Mouse (Mus musculus): ENCODE results near the gene Nufip1. TPM values are rescaled to one million over a fixed set of nuclear protein-coding genes. Genes with fewer than 3 reads are reported as not detected.
A peak's percentile ranks its signal among the peaks of the same experiment; 100 is the strongest.

Nufip1 gene
- polyA plus RNA-seq, 1 experiment, result 1.8 TPM

DNA sequence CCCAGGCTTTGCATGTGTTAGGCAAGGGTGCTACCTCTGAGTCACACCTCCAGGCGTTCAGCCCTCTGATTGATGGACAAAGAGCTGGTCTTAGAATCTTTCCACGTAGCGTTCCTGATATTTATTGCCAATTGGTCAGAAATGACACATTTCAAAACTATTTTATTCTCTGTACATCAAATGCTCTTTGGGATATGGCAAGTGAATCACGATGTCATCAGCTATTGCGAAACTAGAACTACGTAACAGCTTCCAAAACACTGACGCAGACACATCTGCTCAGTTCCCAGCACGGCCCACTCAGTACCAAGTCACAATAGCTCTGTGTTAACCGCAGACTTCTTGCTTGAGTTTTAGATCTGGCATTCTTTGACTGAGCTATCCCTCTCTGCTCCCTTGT lies 11.1 kb upstream of the Nufip1 start:
- H3K4me3 ChIP-seq (ENCODE audit: insufficient read depth, low read depth, low read length), result no peak overlapping the region
- TF ChIP-seq POLR2A (IDR thresholded peaks at IDR 0.05; ENCODE audit: low read depth, low read length), result no peak
- H3K36me3 ChIP-seq (ENCODE audit: control insufficient read depth, insufficient read depth, low read length), result peaks cover 4% of the 10 kb centered on the region
- no peaks in the 10 kb centered on the region for H3K27me3 ChIP-seq (replicated peaks; ENCODE audit: control insufficient read depth, insufficient read depth, low read length)
- H3K27ac ChIP-seq (ENCODE audit: insufficient read depth, low read depth, low read length), result no peak overlapping the region
- H3K4me1 ChIP-seq (ENCODE audit: control insufficient read depth, insufficient read depth, low read length), result no peaks in the 10 kb centered on the region
- WGBS, result 96% methylated on average over 9 of the region's 9 CpGs
- no peak for DNase-seq

DNA sequence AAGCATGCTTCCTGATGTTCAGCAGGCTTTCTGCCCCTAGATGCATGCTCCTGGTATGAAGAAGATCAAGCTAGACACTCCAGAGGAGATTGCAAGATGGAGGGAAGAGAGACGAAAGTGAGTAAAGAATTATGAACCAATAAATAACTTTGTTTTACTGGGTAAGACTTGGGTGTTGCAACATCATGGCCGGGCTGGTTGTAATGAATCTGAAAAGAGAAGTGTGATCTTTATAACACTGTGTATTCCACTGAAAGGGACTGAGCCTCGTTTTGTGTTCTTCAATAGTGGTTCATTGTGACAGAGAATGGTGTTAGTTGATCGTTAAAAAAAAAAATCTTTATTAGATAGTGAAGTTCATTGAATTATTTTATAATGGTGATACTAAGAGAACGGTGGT lies 5.1 kb downstream of the Nufip1 start:
- H3K27ac ChIP-seq (ENCODE audit: insufficient read depth, low read depth, low read length), result no peak overlapping the region
- no peaks in the 10 kb centered on the region for H3K27me3 ChIP-seq (replicated peaks; ENCODE audit: control insufficient read depth, insufficient read depth, low read length)
- TF ChIP-seq POLR2A (IDR thresholded peaks at IDR 0.05; ENCODE audit: low read depth, low read length) (no peak), CTCF (conservative IDR thresholded peaks at IDR 0.05; ENCODE audit: insufficient read depth, insufficient read length, low read depth, low read length) (no peak)
- WGBS, result 90% methylated on average over 5 of the region's 5 CpGs
- H3K4me3 ChIP-seq (ENCODE audit: insufficient read depth, low read depth, low read length), result no peak overlapping the region
- no peak for DNase-seq
- H3K36me3 ChIP-seq (ENCODE audit: control insufficient read depth, insufficient read depth, low read length), result peaks cover 2% of the 10 kb centered on the region
- no peaks in the 10 kb centered on the region; the same call in 1 of the 2 replicates for H3K4me1 ChIP-seq (ENCODE audit: control insufficient read depth, insufficient read depth, low read length)

DNA sequence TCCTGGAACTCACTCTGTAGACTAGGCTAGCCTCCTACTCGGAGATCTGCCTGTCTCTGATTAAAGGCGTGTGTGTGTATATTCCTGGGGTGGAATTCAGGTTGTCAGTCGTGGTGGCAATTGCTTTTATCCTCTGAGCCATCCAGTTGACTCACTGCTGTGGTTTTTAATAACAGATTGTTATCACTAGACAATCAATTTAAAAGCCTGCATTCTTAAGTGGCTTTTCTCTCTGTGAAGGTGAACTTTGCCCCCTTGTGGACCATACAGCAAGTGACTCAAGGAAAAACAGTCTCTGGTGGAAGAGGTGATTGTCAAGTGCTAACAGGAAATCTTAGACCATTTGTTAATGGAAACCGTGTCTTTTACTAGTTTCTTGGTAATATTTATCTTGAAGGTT lies 8.3 kb downstream of the Nufip1 start:
- WGBS, result 48% methylated on average over 4 of the region's 4 CpGs
- peak; percentile 17 for DNase-seq
- peaks cover 2% of the 10 kb centered on the region for H3K36me3 ChIP-seq (ENCODE audit: control insufficient read depth, insufficient read depth, low read length)
- H3K4me1 ChIP-seq (ENCODE audit: control insufficient read depth, insufficient read depth, low read length), result no peaks in the 10 kb centered on the region; the same call in 1 of the 2 replicates
- no peak overlapping the region for H3K27ac ChIP-seq (ENCODE audit: insufficient read depth, low read depth, low read length)
- H3K27me3 ChIP-seq (replicated peaks; ENCODE audit: control insufficient read depth, insufficient read depth, low read length), result no peaks in the 10 kb centered on the region
- no peak overlapping the region for H3K4me3 ChIP-seq (ENCODE audit: insufficient read depth, low read depth, low read length)
- TF ChIP-seq CTCF (conservative IDR thresholded peaks at IDR 0.05; ENCODE audit: insufficient read depth, insufficient read length, low read depth, low read length) (no peak), POLR2A (IDR thresholded peaks at IDR 0.05; ENCODE audit: low read depth, low read length) (no peak)

DNA sequence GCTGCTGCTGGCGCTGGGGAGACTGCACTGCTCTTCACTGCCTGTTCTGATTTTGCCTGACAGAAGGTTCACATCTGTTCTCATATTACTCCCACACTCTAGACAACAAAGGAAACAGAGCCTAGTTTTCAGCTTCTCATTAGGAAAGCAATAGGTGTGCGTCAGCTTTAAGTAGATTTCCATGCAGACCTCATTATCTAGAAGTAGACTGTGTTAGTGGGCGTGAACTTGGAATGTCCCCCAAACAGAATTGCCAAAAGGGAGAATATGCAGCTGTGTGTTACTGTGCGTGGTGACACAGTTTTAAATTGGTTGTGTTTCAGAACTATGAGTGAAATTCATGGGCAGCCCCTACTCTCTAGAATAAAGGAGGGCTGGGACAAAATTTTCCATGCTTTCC lies 9.8 kb downstream of the Nufip1 start:
- Histone ChIP-seq H3K27ac (ENCODE audit: insufficient read depth, low read depth, low read length) (no peak overlapping the region), H3K4me3 (ENCODE audit: insufficient read depth, low read depth, low read length) (no peak overlapping the region), H3K27me3 (replicated peaks; ENCODE audit: control insufficient read depth, insufficient read depth, low read length) (no peaks in the 10 kb centered on the region), H3K36me3 (ENCODE audit: control insufficient read depth, insufficient read depth, low read length) (peaks cover 4% of the 10 kb centered on the region), H3K4me1 (ENCODE audit: control insufficient read depth, insufficient read depth, low read length) (no peaks in the 10 kb centered on the region; the same call in 1 of the 2 replicates)
- 80% methylated on average over 4 of the region's 4 CpGs for WGBS
- DNase-seq, result no peak
- TF ChIP-seq CTCF (conservative IDR thresholded peaks at IDR 0.05; ENCODE audit: insufficient read depth, insufficient read length, low read depth, low read length), result no peak
- no peak for TF ChIP-seq POLR2A (IDR thresholded peaks at IDR 0.05; ENCODE audit: low read depth, low read length)

DNA sequence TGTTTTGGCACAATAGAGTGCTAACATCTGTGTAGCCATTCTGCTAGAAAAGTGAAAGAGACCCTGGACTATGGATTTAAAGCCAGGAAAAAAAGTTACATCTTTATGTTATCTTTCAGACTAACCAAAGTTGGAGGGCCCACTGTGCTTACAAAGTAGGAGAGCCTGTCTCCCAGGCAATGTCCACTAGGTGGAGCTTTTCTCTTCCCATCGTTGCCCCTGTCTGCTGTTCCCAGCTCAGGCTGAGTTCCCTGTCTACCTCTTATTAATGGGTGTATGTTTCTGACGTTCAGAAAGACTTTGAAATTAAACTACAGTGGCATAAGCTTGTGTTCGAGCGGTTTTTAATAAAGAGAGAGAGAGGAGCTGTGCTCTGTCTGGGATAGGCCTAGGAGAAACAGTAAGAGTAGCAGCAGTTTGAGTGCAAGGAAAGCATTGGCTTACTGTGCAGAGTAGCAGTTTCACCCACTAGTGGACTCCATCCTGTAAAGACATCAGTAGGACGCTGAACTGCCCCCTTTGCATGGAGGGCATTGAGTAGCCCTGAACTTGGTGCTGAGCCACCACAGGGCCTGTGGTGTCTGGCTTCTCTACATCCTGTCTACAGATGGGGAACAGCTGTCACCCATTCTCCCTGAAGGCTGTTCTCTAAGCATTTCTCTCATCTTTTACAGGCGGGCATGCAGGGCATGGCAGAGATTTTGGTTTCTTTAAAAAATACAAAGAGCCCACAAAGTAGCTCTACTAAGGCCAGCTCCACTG lies 11.4 kb downstream of the Nufip1 start:
- WGBS, result 47% methylated on average over 6 of the region's 6 CpGs
- Histone ChIP-seq H3K4me3 (ENCODE audit: insufficient read depth, low read depth, low read length) (no peak overlapping the region), H3K27ac (ENCODE audit: insufficient read depth, low read depth, low read length) (no peak overlapping the region), H3K4me1 (ENCODE audit: control insufficient read depth, insufficient read depth, low read length) (no peaks in the 10 kb centered on the region; the same call in 1 of the 2 replicates), H3K27me3 (replicated peaks; ENCODE audit: control insufficient read depth, insufficient read depth, low read length) (no peaks in the 10 kb centered on the region), H3K36me3 (ENCODE audit: control insufficient read depth, insufficient read depth, low read length) (peaks cover 9% of the 10 kb centered on the region)
- TF ChIP-seq POLR2A (IDR thresholded peaks at IDR 0.05; ENCODE audit: low read depth, low read length), result no peak
- peak; percentile 80 for TF ChIP-seq CTCF (conservative IDR thresholded peaks at IDR 0.05; ENCODE audit: insufficient read depth, insufficient read length, low read depth, low read length)
- DNase-seq, result peak; percentile 45

DNA sequence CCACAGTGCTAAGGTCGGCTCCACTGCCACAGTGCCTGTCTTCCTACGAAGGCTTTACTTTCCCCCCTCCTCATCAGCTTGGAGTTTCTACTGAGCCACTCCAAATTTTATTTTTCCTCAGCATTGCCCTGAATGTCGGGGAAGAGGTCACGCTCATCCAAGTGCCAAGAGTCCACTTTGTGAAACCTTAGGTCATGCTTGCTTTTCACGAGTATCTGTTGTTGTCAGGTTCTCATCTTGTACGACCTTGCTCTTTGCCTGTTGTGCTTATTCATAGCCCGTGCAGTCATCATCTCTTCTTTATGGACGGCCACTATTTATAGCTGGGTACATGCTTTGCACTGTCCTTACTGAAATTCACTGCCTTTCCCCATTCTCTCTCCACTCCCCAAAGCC lies 12.0 kb downstream of the Nufip1 start:
- no peaks in the 10 kb centered on the region for H3K27me3 ChIP-seq (replicated peaks; ENCODE audit: control insufficient read depth, insufficient read depth, low read length)
- TF ChIP-seq CTCF (conservative IDR thresholded peaks at IDR 0.05; ENCODE audit: insufficient read depth, insufficient read length, low read depth, low read length), result no peak
- DNase-seq, result no peak
- H3K27ac ChIP-seq (ENCODE audit: insufficient read depth, low read depth, low read length), result no peak overlapping the region
- H3K4me1 ChIP-seq (ENCODE audit: control insufficient read depth, insufficient read depth, low read length), result no peaks in the 10 kb centered on the region; the same call in 1 of the 2 replicates
- H3K4me3 ChIP-seq (ENCODE audit: insufficient read depth, low read depth, low read length), result no peak overlapping the region
- peaks cover 12% of the 10 kb centered on the region for H3K36me3 ChIP-seq (ENCODE audit: control insufficient read depth, insufficient read depth, low read length)
- WGBS, result 76% methylated on average over 8 of the region's 8 CpGs

DNA sequence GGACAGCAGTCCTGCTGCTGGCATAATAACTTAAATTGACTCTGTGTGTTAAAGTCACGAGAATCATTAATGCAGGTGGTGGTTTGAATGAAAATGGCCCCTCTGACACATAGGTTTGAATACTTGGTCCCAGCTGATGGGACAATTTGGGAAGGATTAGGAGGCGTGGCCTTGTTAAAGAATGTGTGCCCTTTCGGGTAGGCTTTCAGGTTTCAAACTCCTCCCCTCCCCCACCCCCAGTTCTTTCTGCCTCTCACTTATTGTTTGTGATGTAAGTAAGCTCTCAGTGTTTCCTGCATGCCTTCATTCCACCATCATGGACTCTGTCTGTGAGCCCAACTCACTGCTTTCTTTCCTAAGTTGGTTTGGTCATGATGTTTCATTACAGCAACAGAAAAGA lies 16.6 kb downstream of the Nufip1 start:
- no peak for DNase-seq
- TF ChIP-seq CTCF (conservative IDR thresholded peaks at IDR 0.05; ENCODE audit: insufficient read depth, insufficient read length, low read depth, low read length), result no peak
- no peak for TF ChIP-seq POLR2A (IDR thresholded peaks at IDR 0.05; ENCODE audit: low read depth, low read length)
- Histone ChIP-seq H3K36me3 (ENCODE audit: control insufficient read depth, insufficient read depth, low read length) (peaks cover 18% of the 10 kb centered on the region), H3K4me1 (ENCODE audit: control insufficient read depth, insufficient read depth, low read length) (no peaks in the 10 kb centered on the region), H3K4me3 (ENCODE audit: insufficient read depth, low read depth, low read length) (no peak overlapping the region), H3K27ac (ENCODE audit: insufficient read depth, low read depth, low read length) (no peak overlapping the region), H3K27me3 (replicated peaks; ENCODE audit: control insufficient read depth, insufficient read depth, low read length) (no peaks in the 10 kb centered on the region)
- WGBS, result 94% methylated on average over 3 of the region's 3 CpGs

All from kidney, adult 2 months (tissue).